Mouse (Mus musculus): ENCODE measurements around the gene Acox1. TPM values are rescaled to one million over a fixed set of nuclear protein-coding genes. Genes with fewer than 3 reads are reported as not detected.

Acox1 gene
- polyA plus RNA-seq (2017; shearing (Covaris generic)): 10 to 100 TPM; 19.8 to 23.4 TPM

GRCm38 (mm10) chr11:116198639-116199531 lies at the start of gene Acox1, which contains the start of gene Ten1:
Gene Acox1, minus strand, starts transcription at chr11:116199045.
Gene Ten1, plus strand, starts transcription at chr11:116198855.

DNA sequence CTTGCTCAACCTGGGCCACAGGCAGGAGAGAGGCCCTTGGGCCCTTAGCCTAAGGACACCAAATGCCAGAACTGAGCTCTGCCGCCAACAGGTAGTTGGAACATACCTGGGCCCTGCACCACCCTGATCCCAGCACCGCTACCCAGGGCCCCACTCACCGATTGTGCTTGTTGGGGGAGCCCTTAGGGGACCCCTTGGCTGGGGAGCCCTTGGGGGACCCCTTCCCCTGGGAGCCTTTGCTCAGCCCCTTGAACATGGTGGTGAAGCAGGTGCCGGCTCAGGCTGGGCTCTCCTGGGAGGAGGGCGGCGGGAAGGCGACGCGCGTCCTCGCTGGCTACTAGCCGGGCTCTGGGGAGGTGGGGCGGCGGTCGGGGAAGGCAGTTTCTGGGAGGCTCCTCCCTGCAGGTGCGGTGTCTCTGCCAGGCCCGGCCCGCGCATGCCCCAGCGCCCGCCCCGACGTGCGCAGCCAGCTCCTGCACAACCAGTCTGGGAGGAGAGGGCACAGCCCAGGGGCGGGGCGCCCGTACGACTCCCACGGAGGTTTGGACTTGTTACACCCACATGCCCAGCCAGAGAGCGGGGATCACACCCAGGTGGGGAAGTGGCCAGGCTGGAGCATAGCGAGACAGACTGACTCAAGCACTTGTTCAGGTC lies 39.0 kb upstream of the Acox1 start, which contains the start of gene Evpl:
Gene Evpl (minus strand): TSS at position 336 of the 654 bp plus-strand sequence.

GRCm38 (mm10) chr11:116167884-116168439 lies 30.9 kb downstream of the Acox1 start, which contains the start of gene Fbf1:
Gene Fbf1, minus strand, starts transcription at chr11:116168166.

GRCm38 (mm10) chr11:116138468-116139138 lies 60.2 kb downstream of the Acox1 start, which contains the start of gene Mrpl38:
Gene Mrpl38, minus strand, starts transcription at chr11:116138868.

GRCm38 (mm10) chr11:116130488-116131205 lies 68.2 kb downstream of the Acox1 start, which contains the start of gene Trim65:
Gene Trim65, minus strand, starts transcription at chr11:116131128.

DNA sequence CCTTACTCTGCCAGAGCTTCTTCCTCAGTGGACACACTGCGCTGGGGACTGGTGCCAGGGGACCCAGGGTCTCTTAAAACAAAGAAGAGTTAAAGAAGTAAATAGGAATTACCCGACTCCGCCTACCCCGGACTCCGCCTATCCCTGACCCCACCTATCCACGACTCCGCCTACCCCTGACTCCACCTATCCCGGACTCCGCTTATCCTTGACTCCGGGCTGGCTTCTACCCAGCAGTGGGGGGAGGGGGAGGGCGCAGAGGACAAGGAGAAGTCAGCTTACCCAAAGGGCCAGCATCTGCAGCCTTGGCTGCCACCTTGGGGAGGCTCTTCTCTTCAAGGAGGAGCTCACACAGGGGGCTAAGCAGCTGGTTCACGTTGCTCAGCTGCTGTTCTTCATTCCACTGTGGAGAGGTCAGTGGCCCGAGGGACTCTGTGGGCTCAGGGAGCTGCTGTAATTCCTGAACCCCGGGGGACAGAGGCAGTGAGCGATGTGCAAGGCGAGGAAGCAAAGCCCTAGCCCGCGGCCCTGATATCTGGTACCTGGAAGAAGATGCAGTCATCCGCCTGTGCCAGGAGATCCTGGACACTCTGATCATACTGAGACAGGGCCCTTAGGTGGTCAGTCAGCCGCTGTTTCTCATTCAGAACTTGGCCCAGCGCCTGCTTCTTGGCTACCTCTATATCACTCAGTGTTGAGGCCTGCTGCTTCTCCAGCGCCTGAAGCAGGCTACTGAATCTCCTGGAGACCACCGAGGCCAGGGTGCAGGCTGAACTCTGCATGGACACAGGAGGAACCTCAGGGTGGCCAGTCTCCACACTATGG lies 71.5 kb downstream of the Acox1 start, which contains the start of gene Trim47:
Gene Trim47 (minus strand): TSS at position 55 of the 825 bp plus-strand sequence.

Other genes with a start within 250 kb of the Acox1 start
- under 1 TPM; 0.23 to 0.36 TPM for gene Itgb4, start 224.3 kb downstream of the Acox1 start, polyA plus RNA-seq (2017; shearing (Covaris generic))
- 10 to 100 TPM; 26.3 to 33.0 TPM for gene Galk1, start 186.3 kb downstream of the Acox1 start, polyA plus RNA-seq (2017; shearing (Covaris generic))
- gene H3f3b, start 171.1 kb downstream of the Acox1 start, polyA plus RNA-seq (2017; shearing (Covaris generic)): 1,000 to 10,000 TPM; 1,305 to 1,440 TPM
- 10 to 100 TPM; 38.7 to 59.1 TPM for gene Unk, start 168.7 kb downstream of the Acox1 start, polyA plus RNA-seq (2017; shearing (Covaris generic))
- 100 to 1,000 TPM; 140 to 162 TPM for gene Unc13d, start 121.1 kb downstream of the Acox1 start, polyA plus RNA-seq (2017; shearing (Covaris generic))
- 100 to 1,000 TPM; 179 to 187 TPM for gene Wbp2, start 112.0 kb downstream of the Acox1 start, polyA plus RNA-seq (2017; shearing (Covaris generic))
- under 1 TPM in 1 of 2 experiments, not detected in 1; 0.89 TPM for gene Trim47, start 71.8 kb downstream of the Acox1 start, polyA plus RNA-seq (2017; shearing (Covaris generic))
- gene Trim65, start 67.9 kb downstream of the Acox1 start, polyA plus RNA-seq (2017; shearing (Covaris generic)): 10 to 100 TPM; 18.8 to 28.5 TPM
- 10 to 100 TPM; 73.7 to 79.0 TPM for gene Mrpl38, start 60.2 kb downstream of the Acox1 start, polyA plus RNA-seq (2017; shearing (Covaris generic))
- 10 to 100 TPM; 11.2 to 13.4 TPM for gene Fbf1, start 30.9 kb downstream of the Acox1 start, polyA plus RNA-seq (2017; shearing (Covaris generic))
- gene Ten1, start 190 bp downstream of the Acox1 start, polyA plus RNA-seq (2017; shearing (Covaris generic)): 10 to 100 TPM; 54.7 to 68.8 TPM
- 1 to 10 TPM in 1 of 2 experiments, not detected in 1; 1.4 TPM for gene Evpl, start 39.0 kb upstream of the Acox1 start, polyA plus RNA-seq (2017; shearing (Covaris generic))
- gene Srp68, start 75.2 kb upstream of the Acox1 start, polyA plus RNA-seq (2017; shearing (Covaris generic)): 10 to 100 TPM; 69.6 to 79.1 TPM
- gene Galr2, start 81.9 kb upstream of the Acox1 start, polyA plus RNA-seq (2017; shearing (Covaris generic)): not detected
- 10 to 100 TPM; 67.5 to 84.3 TPM for gene Exoc7, start 108.2 kb upstream of the Acox1 start, polyA plus RNA-seq (2017; shearing (Covaris generic))
- not detected for gene Foxj1, start 136.4 kb upstream of the Acox1 start, polyA plus RNA-seq (2017; shearing (Covaris generic))
- 10 to 100 TPM in 1 of 2 experiments, 1 to 10 TPM in 1; 7.8 to 15.0 TPM for gene Rnf157, start 214.0 kb upstream of the Acox1 start, polyA plus RNA-seq (2017; shearing (Covaris generic))
- gene Ubald2, start 235.0 kb upstream of the Acox1 start, polyA plus RNA-seq (2017; shearing (Covaris generic)): 10 to 100 TPM; 55.9 to 58.9 TPM

Data from inflammation-experienced regulatory T-cells (primary cell).